Mouse (Mus musculus): ENCODE results near the gene Tmem167b. TPM values are rescaled to one million over a fixed set of nuclear protein-coding genes. Genes with fewer than 3 reads are reported as not detected.
"Not testable (repeated sequence)": the region's sequence is repeated elsewhere in the genome, so short reads cannot be mapped to it uniquely, and the experiment has no call there.

Tmem167b gene
- total RNA-seq (2021): 10 to 100 TPM; 38.3 to 40.4 TPM
- long read RNA-seq, experiment 1, transcript Tmem167b-202 (3 exons, 2,752 nt): minor isoform, 6 of 70 reads
- long read RNA-seq, experiment 1, transcript Tmem167b-201 (3 exons, 2,864 nt): major isoform, 49 of 70 reads
- long read RNA-seq, experiment 1, partial matches to known transcripts: 15 of 70 reads
- long read RNA-seq, experiment 1, other reads (novel, unspliced or antisense): 0 of 70 reads
- long read RNA-seq, experiment 2, transcript Tmem167b-201 (3 exons, 2,864 nt): major isoform, 35 of 41 reads
- long read RNA-seq, experiment 2, partial matches to known transcripts: 2 of 41 reads
- long read RNA-seq, experiment 2, other reads (novel, unspliced or antisense): 0 of 41 reads

DNA sequence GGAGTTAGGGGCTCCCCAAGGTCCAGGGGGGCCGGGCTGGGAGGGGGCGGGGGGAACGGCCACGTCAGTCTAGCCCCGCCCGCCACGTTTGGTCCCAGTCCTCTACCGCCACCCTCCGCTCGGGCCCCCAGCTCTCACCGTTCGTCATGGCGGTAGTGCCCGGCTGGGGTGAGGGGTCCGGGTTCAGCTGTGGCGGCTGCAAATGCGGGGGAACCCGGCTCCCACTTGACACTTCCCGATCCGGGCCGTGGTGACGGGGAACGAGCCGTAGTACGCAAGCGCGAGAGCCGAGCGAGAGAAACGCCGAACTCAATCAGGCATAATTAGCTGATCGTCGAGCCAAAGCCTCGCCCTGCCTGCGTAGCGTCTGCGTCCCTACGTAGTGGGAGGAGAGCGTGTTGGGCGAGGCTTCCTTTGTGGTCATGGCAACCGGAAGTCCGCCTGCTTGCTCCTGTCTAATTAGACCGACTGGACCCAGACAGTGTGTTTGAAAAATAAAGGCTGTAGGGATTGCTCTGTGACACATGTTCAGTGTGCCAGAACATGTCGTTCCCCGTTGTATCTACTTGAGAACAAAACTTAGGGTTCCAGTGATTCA, at the start of gene Tmem167b:
Gene Tmem167b, minus strand, starts transcription at position 334 of the 598 bp plus-strand sequence.
- DNase-seq: peak; percentile 95

DNA sequence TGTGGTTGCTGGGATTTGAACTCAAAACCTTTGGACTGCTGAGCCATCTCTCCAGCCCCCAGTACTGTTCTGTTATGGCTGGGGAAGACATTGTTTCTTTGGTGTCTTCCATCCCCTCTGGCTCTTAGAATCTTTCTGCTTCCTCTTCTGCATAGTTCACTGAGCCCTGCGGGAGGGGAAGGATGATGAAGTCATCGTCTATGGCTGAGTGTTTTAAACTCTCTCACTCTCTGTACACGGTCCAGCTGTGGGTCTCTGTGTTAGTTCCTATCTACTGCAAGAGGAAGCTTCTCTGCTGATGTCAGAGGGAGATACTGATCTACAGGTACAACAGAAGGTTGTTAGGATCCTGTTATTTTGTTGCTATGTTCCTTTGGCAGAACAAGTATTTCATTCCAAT, 46.6 kb upstream of the Tmem167b start:
- DNase-seq: no peak

DNA sequence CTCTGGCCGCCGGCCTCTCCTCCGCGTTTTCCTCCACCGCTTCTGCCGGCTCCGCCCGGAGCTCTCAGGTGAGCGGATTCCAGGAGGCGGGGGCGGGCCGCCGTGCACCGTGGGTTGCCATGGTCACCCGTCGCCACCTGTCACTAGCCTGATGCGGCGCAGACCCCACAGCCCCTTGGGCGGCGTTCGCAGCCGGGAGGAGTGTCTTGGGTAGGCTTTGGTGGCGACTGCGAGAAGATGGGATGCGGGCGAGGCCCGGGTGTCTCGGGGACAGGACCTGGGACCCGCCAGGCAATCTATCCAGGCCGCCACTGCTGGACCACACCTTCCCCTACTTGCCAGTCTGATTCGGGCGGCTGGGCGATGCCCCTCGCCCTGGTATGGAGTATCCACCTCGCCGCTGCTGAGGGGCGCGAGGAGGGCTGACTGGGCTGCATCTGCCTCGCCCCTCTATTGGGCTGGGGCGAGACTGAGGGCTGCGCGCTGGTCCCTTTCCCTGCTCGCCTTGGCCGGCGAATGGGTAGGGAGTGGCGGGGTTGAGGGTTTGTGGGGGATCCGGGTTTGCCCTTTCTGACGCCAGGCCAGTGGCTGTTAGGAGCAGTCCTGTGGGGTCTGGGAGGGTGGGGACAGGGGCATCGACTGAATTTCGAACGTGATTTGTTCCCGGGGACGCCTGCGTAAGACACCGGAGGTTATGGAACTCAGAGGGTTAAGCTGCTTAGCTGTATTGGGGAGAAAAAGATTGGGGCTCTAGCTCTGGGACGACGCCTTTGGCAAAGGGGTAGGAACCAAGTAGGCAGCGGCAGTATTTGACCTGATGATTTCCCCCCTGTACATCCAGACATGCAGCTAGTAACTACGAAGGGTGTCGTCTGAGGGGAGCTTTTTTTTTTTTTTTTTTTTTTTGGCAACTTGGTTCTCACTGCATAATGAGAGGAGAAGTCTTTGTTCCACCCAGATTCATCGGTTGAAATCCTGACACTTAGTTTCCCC, 29.6 kb upstream of the Tmem167b start:
- DNase-seq: no peak

DNA sequence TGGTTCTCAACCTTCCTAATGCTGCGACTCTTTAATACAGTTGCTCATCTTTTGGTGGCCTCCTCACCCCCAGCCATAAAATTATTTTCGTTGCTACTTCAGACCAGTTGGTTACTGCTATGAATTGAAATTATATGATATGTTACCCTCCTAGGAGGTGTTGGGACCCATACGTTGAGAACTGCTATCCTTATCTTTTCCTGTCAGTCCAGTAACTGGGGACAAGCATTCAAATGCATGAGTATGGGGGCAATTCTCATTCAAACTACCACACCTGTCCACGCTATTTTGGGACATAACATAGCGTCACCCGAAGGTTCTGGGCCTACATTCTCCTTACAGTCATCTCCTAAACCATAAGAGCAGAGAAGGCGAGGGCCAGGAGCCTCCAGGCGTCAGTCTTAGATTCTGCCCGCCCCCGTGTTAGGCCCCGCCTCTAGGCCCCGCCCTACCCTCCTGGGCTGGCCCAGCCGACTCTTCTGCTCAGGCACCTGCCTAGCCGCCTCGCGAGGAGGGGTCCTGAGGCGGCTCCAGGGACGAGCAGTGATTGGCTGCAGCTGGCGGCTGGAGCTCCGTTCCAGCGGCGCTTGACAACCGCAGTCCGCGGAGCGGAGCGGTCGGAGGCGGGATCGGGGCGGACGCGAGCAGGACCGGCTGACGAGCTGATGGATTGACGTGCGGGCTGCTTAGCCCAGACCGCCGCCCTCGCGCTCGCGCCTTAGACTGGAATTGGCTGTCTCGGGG, 28.7 kb upstream of the Tmem167b start, which contains the start of gene Wdr47:
Gene Wdr47, plus strand, starts transcription at position 494 of the 744 bp plus-strand sequence.
- peak; percentile 98 for DNase-seq

DNA sequence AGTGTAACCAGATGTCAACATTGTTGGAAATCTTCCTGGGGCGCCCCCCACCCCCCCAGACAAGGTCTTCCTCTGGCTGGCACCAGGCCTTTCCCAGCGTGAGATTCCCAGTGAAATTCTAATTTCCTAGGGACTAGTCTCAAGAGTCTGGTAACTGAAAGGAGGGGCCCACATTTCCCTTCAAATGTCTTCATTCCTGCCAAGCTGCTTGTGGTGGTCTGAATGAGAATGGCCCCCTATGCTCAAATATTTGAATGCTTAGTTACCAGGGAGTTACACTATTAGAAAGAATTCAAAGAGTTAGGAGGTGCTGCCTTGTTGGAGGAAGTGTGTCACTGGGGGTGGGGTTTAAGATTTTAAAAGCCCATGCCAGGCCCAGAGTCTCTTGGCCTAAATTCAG, 26.2 kb upstream of the Tmem167b start:
- DNase-seq: no peak

DNA sequence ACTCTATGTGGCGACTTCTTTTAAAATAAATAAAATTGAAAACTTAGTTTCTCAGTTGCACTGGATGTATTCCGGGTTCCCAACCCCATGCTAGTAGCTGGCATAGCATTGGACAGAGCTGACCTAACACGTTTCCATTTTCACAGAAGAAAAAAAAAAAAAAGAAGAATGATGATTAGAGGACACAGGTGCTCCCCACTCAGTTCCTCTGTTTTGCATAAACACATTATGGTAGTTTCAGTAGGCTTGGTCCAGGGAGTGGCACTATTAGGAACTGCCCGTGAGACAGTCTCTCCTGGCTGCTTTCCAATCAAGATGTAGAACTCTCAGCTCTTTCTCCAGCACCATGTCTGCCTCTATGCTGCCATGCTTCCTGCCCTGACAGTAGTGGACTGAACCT, 22.3 kb upstream of the Tmem167b start:
- no peak for DNase-seq

DNA sequence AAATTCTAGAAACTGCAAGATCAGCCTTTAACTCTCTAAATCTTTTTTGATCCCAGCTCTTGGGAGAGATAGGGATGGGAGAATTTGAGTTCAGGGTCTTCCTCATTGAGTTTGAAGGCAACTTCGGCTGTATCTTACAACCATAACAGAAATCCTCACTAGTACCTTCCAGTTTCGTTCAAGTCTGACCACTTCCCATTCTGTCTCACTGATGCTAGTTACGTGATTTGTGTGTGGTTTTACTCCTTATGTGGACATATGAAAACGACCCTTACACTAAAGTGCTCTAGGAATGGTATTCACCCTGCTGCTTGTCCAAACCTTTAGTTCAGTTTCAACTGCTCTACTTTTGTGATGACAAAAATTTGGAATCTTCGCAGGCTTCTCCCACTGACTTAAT, 11.8 kb upstream of the Tmem167b start:
- no peak for DNase-seq

DNA sequence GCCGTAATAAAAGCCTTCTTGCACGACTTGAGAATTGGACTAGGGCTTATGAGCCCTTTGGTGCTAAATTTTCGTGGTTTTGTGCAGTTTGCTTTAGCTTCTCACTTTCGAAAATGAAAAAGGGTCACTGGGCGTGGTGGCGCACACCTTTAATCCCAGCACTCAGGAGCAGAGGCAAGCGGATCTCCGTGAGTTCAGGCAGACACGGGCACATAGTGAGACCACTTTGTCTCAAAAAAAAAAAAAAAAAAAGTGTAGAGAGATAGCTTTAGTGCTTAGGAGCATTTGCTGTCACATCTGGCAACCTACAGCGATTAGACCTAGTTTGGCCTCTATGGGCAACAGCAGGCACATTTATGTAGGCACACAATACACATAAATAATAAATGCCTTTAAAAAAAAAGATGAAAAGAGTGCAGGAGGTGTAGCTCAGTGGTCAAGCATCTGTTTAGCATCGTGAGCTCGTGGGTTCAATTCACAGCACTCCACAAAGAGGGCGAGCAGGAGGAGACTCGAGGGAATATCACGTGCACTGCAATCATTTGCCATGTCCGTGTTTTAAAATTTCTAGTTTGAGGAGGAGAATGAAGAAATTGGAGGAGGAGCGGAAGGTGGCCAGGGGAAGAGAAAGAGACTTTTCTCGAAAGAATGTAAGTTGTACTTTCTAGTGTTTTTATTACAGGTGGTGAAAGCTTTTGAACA, 10.2 kb upstream of the Tmem167b start:
- no peak for DNase-seq

DNA sequence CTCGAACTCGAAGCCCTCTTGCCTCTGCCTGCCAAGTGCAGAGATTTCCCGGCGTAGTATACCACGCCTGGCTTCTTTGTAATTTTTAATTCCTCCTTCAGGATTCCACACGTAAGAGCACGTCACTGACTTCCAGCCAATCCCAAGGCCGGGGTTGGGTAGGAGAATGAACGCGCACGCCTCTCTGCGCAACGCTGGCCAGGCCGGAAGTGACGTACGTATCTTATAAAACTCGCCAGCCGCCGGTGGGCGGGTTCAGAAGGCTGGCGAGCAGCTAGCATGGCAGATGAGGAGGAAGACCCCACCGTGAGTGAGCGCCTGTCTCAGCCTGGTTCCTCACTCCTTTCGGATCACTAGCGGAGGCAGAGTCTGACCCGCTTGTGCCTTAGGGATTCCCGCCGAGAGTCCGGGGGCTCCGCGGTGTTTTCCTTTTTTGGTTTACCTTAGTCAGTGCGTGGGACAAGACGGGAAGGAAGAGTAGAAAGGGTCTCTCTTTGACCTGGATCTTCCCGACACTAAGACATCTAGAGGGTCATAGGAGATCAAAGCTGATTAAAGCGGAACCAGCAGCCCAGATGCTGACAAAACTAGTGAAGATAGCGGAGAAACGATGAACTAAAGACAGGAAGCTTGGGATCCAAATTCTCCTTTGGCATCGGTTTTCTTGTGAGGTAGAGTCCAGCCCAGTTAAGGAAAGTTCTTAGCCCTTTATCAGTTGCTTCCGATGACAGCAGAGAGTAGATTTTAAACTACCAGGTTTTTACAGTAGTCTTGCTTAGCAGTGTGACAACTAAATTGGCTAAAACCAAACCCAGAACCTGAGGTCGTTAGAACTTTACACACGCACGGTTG, 9.4 kb upstream of the Tmem167b start, which contains the start of gene Taf13:
Gene Taf13, plus strand, starts transcription at position 256 of the 852 bp plus-strand sequence.
- peak; percentile 98 for DNase-seq

DNA sequence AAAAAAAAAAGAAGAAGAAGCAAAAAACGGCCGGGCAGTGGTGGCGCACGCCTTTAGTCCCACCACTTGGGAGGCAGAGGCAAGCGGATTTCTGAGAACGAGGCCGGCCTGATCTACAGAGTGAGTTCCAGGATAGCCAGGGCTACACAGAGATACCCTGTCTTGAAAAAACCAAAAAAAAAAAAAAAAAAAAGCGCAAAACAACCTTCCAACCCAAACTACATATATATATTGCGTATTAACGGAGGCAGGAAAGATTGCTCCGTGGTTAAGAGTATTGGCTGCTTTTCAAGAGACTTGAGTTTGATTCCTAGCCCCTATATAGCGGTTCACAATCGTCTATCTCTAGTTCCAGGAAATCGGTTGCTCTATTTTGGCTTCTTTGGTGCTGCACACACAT, 8.5 kb upstream of the Tmem167b start:
- DNase-seq: no peak

DNA sequence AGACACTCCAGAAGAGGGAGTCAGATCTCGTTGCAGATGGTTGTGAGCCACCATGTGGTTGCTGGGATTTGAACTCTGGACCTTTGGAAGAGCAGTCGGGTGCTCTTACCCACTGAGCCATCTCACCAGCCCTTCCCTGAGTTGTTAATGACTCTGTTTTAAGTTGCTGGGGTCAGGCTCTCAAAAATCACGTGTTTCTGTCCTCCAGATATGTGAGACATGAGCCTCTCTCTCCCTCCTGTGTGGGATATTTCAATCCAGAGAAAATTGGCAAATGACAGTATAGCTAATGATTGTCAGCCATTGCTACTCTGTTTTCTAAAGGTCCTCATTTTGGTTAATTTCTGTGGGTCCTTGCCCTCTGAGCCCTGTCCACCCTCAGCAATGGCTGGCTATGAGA, 7.4 kb upstream of the Tmem167b start:
- DNase-seq: not testable (repeated sequence)

DNA sequence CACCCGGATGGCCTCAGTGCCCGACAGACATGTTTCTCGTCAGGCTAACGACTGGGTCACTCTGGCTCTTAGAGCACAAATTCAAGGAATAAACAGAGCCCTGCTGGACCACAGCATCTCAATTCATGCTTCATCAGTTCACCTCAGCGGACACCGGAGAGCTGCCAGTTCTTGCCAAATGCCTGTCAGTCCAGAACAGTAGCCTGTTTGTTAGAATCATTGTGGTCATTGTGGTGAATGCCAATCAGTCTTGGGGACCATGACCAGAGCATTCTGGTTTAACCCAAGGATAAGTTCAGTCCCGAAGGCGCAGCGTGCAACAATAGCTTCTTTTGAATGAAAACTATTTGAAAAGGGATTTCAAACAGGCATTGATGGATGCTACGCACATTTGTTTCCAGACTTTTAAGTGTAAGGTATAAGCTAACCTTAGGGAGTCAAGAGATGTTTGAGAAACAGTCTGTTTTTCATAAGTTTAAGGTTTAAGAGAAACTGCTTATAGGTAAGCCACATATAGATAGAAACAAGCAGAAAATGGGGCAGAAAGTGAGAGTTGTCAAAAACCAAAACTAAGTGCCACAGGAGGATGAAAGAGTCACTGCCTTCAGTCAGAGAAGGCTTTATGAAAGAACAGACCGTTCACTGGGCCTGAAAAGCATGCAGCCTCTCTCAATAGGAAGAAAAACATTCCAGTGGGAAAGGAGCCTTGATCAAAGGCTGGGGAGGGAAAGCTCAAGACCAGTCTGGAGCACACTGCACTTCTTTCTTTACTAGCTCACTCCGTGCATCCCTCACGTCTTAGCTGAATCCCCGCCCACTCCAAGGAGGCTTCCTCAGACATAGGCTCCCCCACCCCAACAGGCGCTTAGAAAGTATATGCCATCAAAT, 6.0 kb upstream of the Tmem167b start:
- DNase-seq: no peak

DNA sequence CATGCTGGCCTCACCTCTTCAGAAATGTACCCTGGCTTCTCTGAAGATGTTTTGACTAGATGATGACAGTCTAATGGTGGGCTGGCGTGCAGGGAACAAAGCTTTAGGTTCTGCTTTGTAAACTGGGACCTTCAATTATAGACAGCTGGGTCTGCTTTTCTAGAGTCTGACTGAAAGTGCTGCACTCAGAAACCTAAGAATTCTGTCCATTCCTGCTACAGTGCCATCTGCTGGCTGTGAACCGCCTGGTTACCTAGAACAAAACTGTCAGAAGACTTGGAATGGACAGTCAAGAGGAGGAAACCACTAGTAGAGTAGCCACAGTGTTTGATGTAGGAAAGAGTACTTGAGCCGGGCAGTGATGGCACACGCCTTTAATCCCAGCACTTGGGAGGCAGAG, 1.0 kb upstream of the Tmem167b start:
- peak; percentile 86 for DNase-seq

DNA sequence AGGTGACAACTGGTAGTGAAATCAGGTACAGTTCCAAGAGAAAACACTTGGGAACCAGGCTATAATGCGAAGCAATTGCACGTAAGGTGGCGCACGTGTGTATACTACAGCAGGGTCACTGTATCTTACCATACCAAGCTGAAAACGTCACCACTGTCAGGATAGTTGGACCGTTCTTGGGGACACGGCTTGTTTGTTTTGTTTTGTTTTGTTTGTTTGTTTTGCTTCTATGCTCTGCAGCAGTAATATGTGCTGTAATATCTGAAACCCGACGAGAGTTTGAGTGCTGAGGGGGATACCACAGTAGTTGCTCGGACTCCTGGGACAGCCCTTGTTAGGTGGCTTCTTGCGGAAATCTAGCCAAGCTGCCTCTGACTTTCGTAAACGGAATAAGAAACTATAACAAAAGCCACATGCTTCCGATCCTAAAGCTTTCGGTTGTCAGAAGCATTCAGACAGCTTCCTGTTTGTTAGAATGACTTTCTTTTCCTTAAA, 558 bp upstream of the Tmem167b start:
- DNase-seq: peak; percentile 36

DNA sequence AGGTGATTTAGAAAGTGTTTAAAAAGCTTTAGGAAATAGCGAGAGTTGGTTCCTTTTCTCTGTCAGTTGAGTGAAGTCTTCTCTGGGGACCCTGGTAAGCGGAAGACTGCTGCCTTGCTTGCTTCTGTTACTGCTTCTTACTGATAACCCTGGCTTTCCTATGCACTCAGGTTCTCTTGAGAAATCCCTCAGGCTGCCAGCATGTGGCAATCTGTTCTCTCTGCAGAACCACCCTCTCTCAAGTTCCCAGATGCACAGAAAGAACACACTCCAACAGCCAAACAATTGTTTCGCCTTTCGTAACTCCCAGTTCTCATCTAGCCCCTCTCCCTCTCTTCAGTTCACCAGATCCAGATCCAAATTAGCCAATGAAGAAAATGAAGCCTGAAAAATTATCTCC, 4.4 kb downstream of the Tmem167b start:
- no peak for DNase-seq

DNA sequence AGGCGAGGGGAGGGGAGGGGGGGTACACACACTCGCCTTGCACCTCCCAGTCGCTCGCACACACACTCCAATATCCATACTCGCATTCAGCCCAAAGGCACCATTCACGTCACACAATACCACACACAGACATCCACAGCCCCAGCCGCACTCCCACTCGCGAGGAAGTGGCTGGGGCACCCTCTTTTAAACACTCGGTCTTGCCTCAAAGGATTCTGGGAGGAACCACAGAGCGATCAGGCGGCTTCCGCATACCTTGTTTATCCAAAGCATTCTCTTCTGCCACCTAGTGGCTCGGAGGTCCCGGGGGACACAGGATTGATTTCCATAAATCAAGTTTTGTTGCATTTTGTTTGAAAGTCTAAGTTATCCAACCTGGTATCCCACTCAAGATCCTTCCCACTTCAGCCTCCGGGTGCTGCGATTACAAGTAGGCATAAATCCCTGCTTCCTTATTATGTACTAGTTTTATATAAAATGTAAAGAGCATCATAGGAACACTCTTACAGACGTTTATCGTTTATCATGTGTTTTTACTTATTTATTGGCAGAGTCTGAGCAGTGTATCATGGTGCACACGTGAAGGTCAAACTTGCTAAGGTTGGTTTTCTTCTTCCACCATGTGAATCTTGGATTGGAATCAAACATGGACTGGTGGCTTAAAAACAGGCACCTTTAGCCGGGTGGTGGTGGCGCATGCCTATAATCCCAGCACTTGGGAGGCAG, 7.5 kb downstream of the Tmem167b start:
- DNase-seq: peak; percentile 95

DNA sequence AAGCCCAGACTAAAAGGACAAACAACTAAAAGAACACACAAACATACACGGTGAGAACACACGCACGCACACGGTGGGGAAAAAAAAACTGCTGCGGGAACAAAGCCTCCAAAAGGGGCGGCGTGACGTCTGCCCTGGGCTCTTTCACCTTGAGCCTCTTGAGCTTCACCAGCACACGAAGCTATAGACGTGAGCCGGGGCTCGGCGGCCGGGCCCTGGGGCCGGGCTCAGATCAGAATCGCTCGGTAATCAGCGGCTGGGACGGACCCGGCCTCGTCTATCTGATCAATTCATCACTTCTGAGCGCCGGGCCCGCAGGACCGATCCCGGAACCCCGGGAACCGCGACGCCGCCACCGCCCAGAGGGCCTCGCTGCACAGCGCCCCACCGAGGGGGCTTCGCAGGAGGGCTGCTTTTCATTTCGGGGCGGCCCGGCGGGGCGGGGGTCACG, 8.1 kb downstream of the Tmem167b start:
- DNase-seq: no peak

DNA sequence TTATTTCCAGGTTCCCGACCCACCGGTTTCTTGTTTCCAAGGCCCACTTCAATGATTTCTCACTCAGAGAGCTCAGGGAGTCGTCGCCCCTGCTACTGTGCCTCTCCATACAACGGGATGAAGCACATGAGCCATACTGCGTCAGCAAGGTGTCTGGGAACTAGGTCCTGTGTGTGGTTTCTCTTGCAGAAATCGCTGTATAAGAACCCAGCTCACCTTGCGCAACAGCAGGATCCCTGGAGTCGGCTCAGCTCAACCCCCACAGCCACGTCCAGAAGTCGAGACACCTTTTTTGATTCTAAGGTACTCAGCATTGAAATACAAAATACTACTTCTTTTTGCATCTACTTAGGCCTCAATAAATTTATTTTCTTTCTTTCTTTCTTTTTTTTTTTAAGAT, 20.0 kb downstream of the Tmem167b start:
- DNase-seq: no peak

Measured in adrenal gland, postnatal 10 days (tissue).